Mouse (Mus musculus): ENCODE data around the gene Phf24.

DNA sequence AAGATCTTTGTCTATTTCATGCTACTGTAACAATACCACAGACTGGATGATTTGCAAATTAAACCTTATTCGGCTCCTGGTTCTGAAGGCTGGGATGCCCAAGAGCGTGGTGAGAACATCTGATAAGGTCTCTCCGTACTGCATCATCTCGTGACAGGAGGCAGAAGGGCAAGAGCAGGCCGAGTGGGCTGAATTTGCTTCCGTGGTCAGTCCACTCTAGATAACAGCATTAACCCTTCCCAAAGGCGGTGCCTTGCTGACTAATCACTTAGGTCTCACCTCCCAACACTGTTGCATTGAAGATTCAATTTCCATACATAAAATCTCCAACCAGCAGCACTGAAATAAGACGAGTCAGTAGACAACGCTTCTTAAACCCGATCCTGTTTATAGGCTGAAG is 3.1 kb upstream of the Phf24 start:
- TF ChIP-seq CTCF (IDR thresholded peaks at IDR 0.05; ENCODE audit: extremely low read depth, insufficient read depth, low read length) = no peak
- no peak for TF ChIP-seq POLR2A (IDR thresholded peaks at IDR 0.05; ENCODE audit: extremely low read depth, insufficient read depth, low read length)

All from cortical plate, adult 2 months (tissue).